Mouse (Mus musculus) lung, embryonic 16.5 days (tissue): ENCODE results near the gene Begain. TPM values are rescaled to one million over a fixed set of nuclear protein-coding genes. Genes with fewer than 3 reads are reported as not detected.
A peak's percentile ranks its signal among the peaks of the same experiment; 100 is the strongest.

Source experiments
- ATAC-seq: fragments of 200-750 bp; cut with Nextera tagmentation; 2 replicates; pipeline ENCODE4 v1.8.0; 2017; ENCODE audit warnings: low read depth, mild to moderate bottlenecking, moderate library complexity
- H3K27ac ChIP-seq: fragments of 300-500 bp; sonication (generic); 2 replicates; pipeline ENCODE4 v1.5.1; 2014; ENCODE audit warnings: mild to moderate bottlenecking, control low read depth, low read length
- H3K27me3 ChIP-seq: fragments of 300-500 bp; sonication (generic); 2 replicates; pipeline ENCODE4 v1.6.1; 2014; ENCODE audit warnings: low read depth, low read length, mixed read lengths; ENCODE audit not compliant: control insufficient read depth, insufficient read depth
- H3K36me3 ChIP-seq: fragments of 300-500 bp; sonication (generic); 2 replicates; pipeline ENCODE4 v1.6.1; 2014; ENCODE audit warnings: low read length; ENCODE audit not compliant: control insufficient read depth, insufficient read depth
- H3K4me1 ChIP-seq: fragments of 300-500 bp; sonication (generic); replicated peaks from 2 replicates; pipeline ENCODE4 v1.6.1; 2014; ENCODE audit warnings: low read length, mixed read lengths; ENCODE audit not compliant: control insufficient read depth, insufficient read depth
- H3K4me2 ChIP-seq: fragments of 300-500 bp; sonication (generic); 2 replicates; pipeline ENCODE4 v1.6.1; 2014; ENCODE audit warnings: low read depth, low read length, control low read depth
- H3K4me3 ChIP-seq: fragments of 300-500 bp; sonication (generic); 2 replicates; pipeline ENCODE4 v1.5.1; 2014; ENCODE audit warnings: mild to moderate bottlenecking, low read length, control low read depth
- H3K9ac ChIP-seq: fragments of 300-500 bp; sonication (generic); 2 replicates; pipeline ENCODE4 v1.6.1; 2014; ENCODE audit warnings: low read length, control low read depth
- H3K9me3 ChIP-seq: fragments of 300-500 bp; sonication (generic); 2 replicates; pipeline ENCODE4 v1.6.1; 2016; ENCODE audit warnings: low read length; ENCODE audit not compliant: control insufficient read depth
- WGBS: fragments of 180-500 bp; shearing (Covaris S2); extraction: QIAGEN DNeasy Blood & Tissue Kit; methylation state at CpG from one replicate; pipeline ENCODE4 v1.1.7; 2014; 5-methylcytosine and 5-hydroxymethylcytosine counted together
- polyA plus RNA-seq: library from polyadenylated mRNA; unstranded; fragments of >200 nt; fragmentation: Nextera tagmentation; extraction: Ambion mirVana; gene quantifications from 2 replicates; pipeline ENCODE4 v1.2.1, GENCODE M21; 2015

Gene Begain
- polyA plus RNA-seq = 3.2 and 3.9 TPM in 2 replicates

DNA sequence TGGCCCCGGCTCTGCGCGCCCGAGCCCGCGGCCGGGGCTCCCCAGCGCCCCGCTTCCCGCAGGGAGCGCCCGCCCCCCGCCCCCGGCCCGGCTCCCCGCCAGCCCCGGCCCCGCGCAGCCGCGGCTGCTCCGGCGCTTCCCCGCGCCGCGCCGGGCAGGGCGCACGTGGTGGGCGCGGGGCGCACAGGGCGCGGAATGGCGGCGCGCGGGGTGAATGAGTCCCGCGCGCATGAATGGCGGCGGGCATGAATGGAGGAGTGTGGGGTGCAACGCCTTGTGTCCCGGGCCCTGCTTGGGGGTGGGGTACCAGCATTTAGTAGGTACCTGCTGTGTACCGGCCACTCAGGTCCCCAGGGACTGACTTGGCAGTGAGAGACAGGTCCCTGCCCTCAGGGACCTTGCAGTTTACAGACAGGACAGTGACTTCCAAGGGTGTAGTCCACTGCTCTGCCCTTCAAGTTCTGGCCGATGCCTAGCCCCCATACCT lies at the start of gene Begain:
TSS of gene Begain (minus strand) at position 51 of the 487 bp plus-strand sequence.
- Histone ChIP-seq H3K27me3 (peaks cover 6% of the 10 kb centered on the region), H3K27ac (no peak within 1 kb of the TSS), H3K9me3 (no peaks in the 10 kb centered on the region), H3K4me2 (peak within 1 kb of the TSS; percentile 95), H3K4me3 (peak within 1 kb of the TSS; percentile 67), H3K36me3 (no peaks in the 10 kb centered on the region), H3K4me1 (peaks cover 6% of the 10 kb centered on the region; the same call in 1 of the 2 replicates), H3K9ac (peak within 1 kb of the TSS; percentile 75)
- ATAC-seq = peak; percentile 61
- 2% methylated on average over 21 of the region's 48 CpGs for WGBS

DNA sequence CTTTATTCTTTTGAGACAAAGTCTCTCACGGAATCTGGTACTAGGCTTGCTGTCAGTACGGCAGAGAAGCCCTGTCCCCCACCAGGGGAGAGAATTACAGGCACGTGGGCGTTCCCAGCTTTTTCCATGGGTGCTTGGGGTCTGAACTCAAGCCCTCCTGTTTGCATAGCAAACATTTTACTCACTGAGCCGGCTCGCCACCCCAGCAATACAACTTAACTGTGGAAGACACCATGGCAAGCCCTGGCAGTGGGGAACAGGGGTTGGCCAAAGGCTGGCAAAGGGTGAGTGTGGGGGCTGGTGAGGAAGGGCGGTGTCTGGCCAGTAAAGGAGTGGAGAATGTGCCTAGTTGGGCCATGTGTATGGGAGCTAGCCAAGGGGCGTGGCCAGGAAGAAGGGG lies 47.7 kb upstream of the Begain start:
- H3K27ac ChIP-seq = no peak overlapping the region
- H3K36me3 ChIP-seq = no peaks in the 10 kb centered on the region
- no peak overlapping the region for H3K9ac ChIP-seq
- WGBS = 36% methylated on average over 8 of the region's 8 CpGs
- H3K4me2 ChIP-seq = no peak overlapping the region
- H3K27me3 ChIP-seq = no peaks in the 10 kb centered on the region
- no peak overlapping the region for H3K4me3 ChIP-seq
- ATAC-seq = no peak
- H3K9me3 ChIP-seq = no peaks in the 10 kb centered on the region
- peaks cover 10% of the 10 kb centered on the region for H3K4me1 ChIP-seq

DNA sequence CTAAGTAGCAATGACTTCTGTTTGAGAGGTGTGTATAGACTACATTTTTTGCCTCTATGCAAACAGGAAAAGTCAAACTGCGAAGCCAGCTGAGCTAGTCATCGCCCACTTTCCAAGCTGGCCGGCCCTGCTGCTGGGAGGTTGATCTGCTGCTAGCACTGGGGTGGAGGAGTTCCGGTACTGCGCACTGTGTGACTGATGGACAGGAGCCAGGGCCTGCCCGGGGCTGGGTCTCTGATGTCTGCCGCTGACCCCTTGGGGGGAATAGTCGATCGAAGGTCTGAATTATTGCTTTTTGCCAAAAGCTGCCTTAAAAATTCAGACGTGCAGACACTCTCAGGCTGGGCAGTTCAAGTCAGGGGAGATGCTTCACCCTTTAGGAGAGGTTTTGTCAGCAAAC lies 47.1 kb upstream of the Begain start:
- H3K36me3 ChIP-seq = no peaks in the 10 kb centered on the region
- no peak overlapping the region for H3K4me2 ChIP-seq
- peaks cover 10% of the 10 kb centered on the region for H3K4me1 ChIP-seq
- 44% methylated on average over 10 of the region's 10 CpGs for WGBS
- H3K27me3 ChIP-seq = no peaks in the 10 kb centered on the region
- H3K4me3 ChIP-seq = no peak overlapping the region
- H3K27ac ChIP-seq = no peak overlapping the region
- H3K9ac ChIP-seq = no peak overlapping the region
- no peaks in the 10 kb centered on the region for H3K9me3 ChIP-seq
- no peak for ATAC-seq

DNA sequence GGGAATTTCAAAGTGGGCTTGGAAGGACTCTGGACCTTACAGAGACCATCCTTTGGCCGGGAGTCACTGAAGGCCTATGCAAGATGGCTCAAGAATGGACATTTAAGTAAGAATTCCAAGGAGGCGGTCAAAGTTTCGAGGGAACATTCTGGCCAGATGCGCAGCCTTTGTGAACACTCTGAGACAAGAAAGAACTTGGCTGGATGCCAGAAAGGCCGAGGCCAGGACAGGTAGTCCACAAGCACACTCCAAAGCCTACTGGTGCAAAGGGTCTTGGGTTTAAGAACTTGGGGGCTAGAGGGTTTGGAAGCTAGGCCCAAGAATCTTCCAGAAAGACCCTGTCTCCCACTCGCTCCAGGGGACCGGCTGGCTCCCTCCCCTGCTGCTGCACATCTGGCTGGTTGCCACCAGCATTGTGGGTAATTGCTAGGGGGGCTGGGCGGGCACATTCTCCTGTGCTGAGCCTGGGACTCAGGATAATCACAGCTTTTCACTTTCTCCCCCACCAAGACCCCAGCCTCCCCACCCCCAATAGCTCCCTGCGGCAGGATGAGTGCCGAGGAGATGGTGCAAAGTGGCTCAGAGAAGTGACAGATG lies 45.1 kb upstream of the Begain start:
- 33% methylated on average over 10 of the region's 10 CpGs for WGBS
- H3K27ac ChIP-seq = no peak overlapping the region
- no peak overlapping the region for H3K9ac ChIP-seq
- ATAC-seq = peak; percentile 45
- H3K4me2 ChIP-seq = no peak overlapping the region
- no peaks in the 10 kb centered on the region for H3K36me3 ChIP-seq
- H3K27me3 ChIP-seq = no peaks in the 10 kb centered on the region
- H3K4me3 ChIP-seq = no peak overlapping the region
- no peaks in the 10 kb centered on the region for H3K9me3 ChIP-seq
- H3K4me1 ChIP-seq = peaks cover 10% of the 10 kb centered on the region

DNA sequence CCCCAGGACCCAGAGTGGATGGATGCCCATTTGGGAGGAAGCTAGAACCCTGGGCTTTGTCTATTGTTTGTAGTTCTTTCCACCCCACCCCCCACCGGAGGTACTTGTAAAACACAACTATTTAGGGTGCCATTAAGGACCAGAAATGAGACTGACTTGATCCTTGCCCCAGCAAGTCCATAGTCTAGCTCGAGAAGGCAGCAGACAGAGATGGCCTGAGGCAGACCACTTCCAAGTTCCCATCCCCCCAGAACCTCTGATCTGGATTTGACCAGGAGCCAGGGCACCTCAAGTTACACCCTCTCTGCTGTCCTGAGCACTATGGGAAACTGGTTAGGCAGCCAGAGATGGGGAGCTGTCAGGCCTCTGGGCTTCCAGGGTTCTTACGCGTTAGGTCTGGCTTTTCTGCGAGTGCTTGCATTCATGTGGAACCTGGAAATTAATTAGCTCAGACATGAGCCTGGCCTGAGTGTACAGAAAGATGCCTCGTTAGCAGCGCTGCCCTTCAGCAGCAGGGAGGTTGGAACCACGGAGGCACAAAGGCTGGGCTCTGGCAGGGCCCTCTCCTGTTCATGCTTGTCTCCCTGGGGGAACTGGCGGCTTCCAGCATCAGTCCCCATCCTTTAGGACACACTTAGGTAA lies 44.5 kb upstream of the Begain start:
- 0 out of 2 replicates have a peak, but pooled peaks have one; percentile 17 for ATAC-seq
- no peak overlapping the region for H3K4me3 ChIP-seq
- H3K9ac ChIP-seq = no peak overlapping the region
- no peak overlapping the region for H3K27ac ChIP-seq
- H3K4me2 ChIP-seq = no peak overlapping the region
- H3K36me3 ChIP-seq = no peaks in the 10 kb centered on the region
- H3K9me3 ChIP-seq = no peaks in the 10 kb centered on the region
- no peaks in the 10 kb centered on the region for H3K27me3 ChIP-seq
- H3K4me1 ChIP-seq = peaks cover 10% of the 10 kb centered on the region
- 52% methylated on average over 9 of the region's 9 CpGs for WGBS

DNA sequence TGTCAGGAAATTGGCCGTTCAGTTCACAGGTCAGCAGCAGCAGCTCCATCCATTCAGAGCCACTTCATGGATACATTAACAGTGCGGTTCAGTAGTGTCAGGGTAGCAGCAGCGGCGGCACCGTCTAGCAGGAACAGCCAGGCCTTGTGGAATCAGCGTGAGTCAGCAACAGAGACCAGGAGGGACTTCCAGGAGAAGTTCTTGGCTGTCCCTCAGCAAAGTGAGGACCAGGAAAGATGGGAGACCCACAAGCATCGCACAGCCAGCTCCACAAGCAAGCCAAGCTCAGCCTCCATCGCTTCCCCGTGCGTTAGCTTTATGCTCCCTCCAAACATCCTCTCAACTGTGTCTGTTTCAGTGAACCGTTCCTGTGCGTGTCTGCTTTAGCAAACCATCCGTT lies 40.9 kb upstream of the Begain start:
- Histone ChIP-seq H3K36me3 (no peaks in the 10 kb centered on the region), H3K27me3 (no peaks in the 10 kb centered on the region), H3K9ac (no peak overlapping the region), H3K9me3 (no peaks in the 10 kb centered on the region), H3K4me1 (peaks cover 10% of the 10 kb centered on the region), H3K27ac (no peak overlapping the region), H3K4me2 (no peak overlapping the region), H3K4me3 (no peak overlapping the region)
- ATAC-seq = no peak
- WGBS = 72% methylated on average over 13 of the region's 13 CpGs

DNA sequence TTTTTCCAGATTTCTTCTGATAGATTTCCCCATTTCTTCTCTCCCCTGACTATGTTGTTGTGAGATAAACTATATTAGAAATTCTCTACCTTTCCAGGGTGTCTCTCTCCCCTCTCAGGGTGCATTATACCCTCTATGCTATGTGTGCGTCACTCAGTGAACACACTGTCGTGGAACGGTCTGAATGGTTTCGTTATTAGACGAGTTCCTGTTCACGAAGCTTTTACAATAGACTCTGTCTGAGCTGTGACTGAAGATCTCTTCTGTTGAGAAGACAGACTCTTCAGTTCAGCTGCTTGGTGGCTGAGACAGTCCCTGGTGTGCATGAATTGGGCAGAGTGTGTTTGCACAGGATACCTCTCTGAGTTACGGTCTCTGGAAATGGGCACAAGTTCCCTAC lies 32.4 kb upstream of the Begain start:
- no peaks in the 10 kb centered on the region for H3K9me3 ChIP-seq
- no peak overlapping the region for H3K27ac ChIP-seq
- no peak overlapping the region for H3K9ac ChIP-seq
- no peak overlapping the region for H3K4me2 ChIP-seq
- H3K36me3 ChIP-seq = no peaks in the 10 kb centered on the region
- no peaks in the 10 kb centered on the region for H3K4me1 ChIP-seq
- ATAC-seq = no peak
- H3K27me3 ChIP-seq = no peaks in the 10 kb centered on the region
- no peak overlapping the region for H3K4me3 ChIP-seq
- 87% methylated on average over 7 of the region's 7 CpGs for WGBS

DNA sequence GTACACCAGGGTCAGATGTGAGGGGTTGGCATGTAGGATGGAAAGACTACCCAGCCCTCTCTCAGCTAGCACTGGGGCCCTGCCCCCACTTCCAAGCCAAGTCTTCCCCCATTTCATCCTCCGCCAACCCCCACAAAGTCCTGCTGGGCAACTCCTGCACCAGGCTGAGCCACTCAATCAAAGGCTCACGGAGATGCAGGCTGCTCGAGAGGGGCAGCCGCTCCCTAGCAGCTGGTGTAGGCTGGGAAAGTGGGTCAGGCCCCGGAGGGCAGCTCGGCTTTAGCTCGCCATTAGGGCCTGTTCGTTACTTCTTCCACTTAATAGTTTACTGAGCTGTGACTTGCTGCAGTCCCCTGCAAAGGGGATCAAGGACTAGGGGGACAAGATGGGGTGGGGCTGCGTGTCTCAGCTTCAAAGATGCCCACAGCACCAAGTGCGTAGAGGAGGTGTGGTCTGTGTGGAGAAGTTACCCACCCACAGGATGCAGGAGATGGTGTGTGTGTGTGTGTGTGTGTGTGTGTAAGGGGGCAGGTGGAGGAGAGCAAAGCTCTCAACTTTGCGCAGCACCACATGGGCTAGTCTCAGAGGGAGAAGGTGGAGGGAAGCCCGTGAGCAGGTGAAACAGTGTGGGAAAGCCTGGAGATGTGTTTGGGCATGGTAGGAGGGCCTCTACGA lies 22.6 kb upstream of the Begain start:
- Histone ChIP-seq H3K9ac (no peak overlapping the region), H3K36me3 (no peaks in the 10 kb centered on the region), H3K27ac (no peak overlapping the region), H3K4me3 (no peak overlapping the region), H3K4me1 (no peaks in the 10 kb centered on the region), H3K27me3 (no peaks in the 10 kb centered on the region), H3K9me3 (no peaks in the 10 kb centered on the region), H3K4me2 (no peak overlapping the region)
- 67% methylated on average over 13 of the region's 13 CpGs for WGBS
- ATAC-seq = no peak

DNA sequence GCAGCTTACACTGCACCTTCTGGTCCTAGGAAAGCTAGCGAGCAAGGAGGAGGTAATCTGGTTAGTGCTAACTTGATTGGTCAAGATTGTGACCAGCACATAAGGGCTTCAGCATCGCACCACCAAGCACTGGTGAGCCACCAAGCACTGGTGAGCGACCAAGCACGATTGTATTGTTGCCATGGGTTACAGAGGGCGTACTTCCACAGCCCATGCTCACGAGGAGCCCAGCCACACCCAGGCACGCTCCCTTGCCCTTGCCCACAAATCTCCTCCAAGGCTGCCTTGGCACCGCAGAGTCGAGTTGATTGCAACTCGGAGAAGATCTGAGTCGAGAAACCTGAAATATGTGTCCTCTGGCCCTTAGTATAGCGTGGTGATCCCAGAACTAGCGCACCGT lies 22.0 kb upstream of the Begain start:
- 85% methylated on average over 14 of the region's 14 CpGs for WGBS
- no peak overlapping the region for H3K4me2 ChIP-seq
- no peaks in the 10 kb centered on the region for H3K27me3 ChIP-seq
- no peak for ATAC-seq
- no peaks in the 10 kb centered on the region for H3K9me3 ChIP-seq
- no peaks in the 10 kb centered on the region for H3K36me3 ChIP-seq
- H3K4me1 ChIP-seq = no peaks in the 10 kb centered on the region
- no peak overlapping the region for H3K27ac ChIP-seq
- no peak overlapping the region for H3K9ac ChIP-seq
- H3K4me3 ChIP-seq = no peak overlapping the region
